Mouse (Mus musculus) kidney, embryonic 15.5 days (tissue): ENCODE data around the gene Trappc3. TPM values are rescaled to one million over a fixed set of nuclear protein-coding genes. Genes with fewer than 3 reads are reported as not detected.

Experiments used
- ATAC-seq: fragments of 200-750 bp; cut with Nextera tagmentation; replicated peaks from 2 replicates; pipeline ENCODE4 v1.8.0; 2017; ENCODE audit warnings: moderate TSS enrichment; ENCODE audit not compliant: low FRiP score
- H3K27ac ChIP-seq: fragments of 300-500 bp; sonication (generic); 2 replicates; pipeline ENCODE4 v1.5.1; 2015; ENCODE audit warnings: mild to moderate bottlenecking, inconsistent platforms
- H3K27me3 ChIP-seq: fragments of 300-500 bp; sonication (generic); 2 replicates; pipeline ENCODE4 v1.6.1; 2015; ENCODE audit warnings: inconsistent platforms
- H3K36me3 ChIP-seq: fragments of 300-500 bp; sonication (generic); 2 replicates; pipeline ENCODE4 v1.6.1; 2015; ENCODE audit warnings: inconsistent platforms
- H3K4me1 ChIP-seq: fragments of 300-500 bp; sonication (generic); 2 replicates; pipeline ENCODE4 v1.6.1; 2015; ENCODE audit warnings: inconsistent platforms
- H3K4me2 ChIP-seq: fragments of 300-500 bp; sonication (generic); 2 replicates; pipeline ENCODE4 v1.6.1; 2015; ENCODE audit warnings: moderate library complexity, mild to moderate bottlenecking, inconsistent platforms
- H3K4me3 ChIP-seq: fragments of 300-500 bp; sonication (generic); replicated peaks from 2 replicates; pipeline ENCODE4 v1.5.1; 2015; ENCODE audit warnings: mild to moderate bottlenecking, inconsistent platforms
- H3K9ac ChIP-seq: fragments of 300-500 bp; sonication (generic); 2 replicates; pipeline ENCODE4 v1.6.1; 2015; ENCODE audit warnings: mild to moderate bottlenecking, inconsistent platforms
- H3K9me3 ChIP-seq: fragments of 300-500 bp; sonication (generic); replicated peaks from 2 replicates; pipeline ENCODE4 v1.6.1; 2016; ENCODE audit warnings: inconsistent platforms
- WGBS: fragments of 180-500 bp; shearing (Covaris S2); methylation state at CpG from one replicate; pipeline ENCODE4 v1.1.7; 2015; ENCODE audit warnings: mixed read lengths; 5-methylcytosine and 5-hydroxymethylcytosine counted together
- polyA plus RNA-seq: library from polyadenylated mRNA; unstranded; fragments of >200 nt; fragmentation: Nextera tagmentation; extraction: Ambion mirVana; gene quantifications from 2 replicates; pipeline ENCODE4 v1.2.1, GENCODE M21; 2015

Gene Trappc3
- polyA plus RNA-seq, 1 experiment from 2014 or later = 106 TPM

GRCm38 (mm10) chr4:126236467-126237280 is 25.5 kb upstream of the Trappc3 start:
- 55% methylated on average over 62 of the region's 63 CpGs for WGBS
- H3K27ac ChIP-seq = no peak overlapping the region
- H3K9ac ChIP-seq = no peak overlapping the region
- peak overlapping the region; percentile 4; the same call in 1 of the 2 replicates for H3K4me3 ChIP-seq
- no peak; the same call in 1 of the 2 replicates for ATAC-seq
- H3K9me3 ChIP-seq = no peaks in the 10 kb centered on the region
- H3K4me1 ChIP-seq = peaks cover 17% of the 10 kb centered on the region
- peak overlapping the region; percentile 40 for H3K4me2 ChIP-seq
- peaks cover 100% of the 10 kb centered on the region for H3K36me3 ChIP-seq
- no peaks in the 10 kb centered on the region for H3K27me3 ChIP-seq

GRCm38 (mm10) chr4:126237721-126238242 is 24.3 kb upstream of the Trappc3 start:
- peaks cover 28% of the 10 kb centered on the region for H3K4me1 ChIP-seq
- peaks cover 98% of the 10 kb centered on the region for H3K36me3 ChIP-seq
- 83% methylated on average over 5 of the region's 5 CpGs for WGBS
- no peak overlapping the region for H3K9ac ChIP-seq
- no peaks in the 10 kb centered on the region for H3K9me3 ChIP-seq
- no peak overlapping the region for H3K4me3 ChIP-seq
- H3K4me2 ChIP-seq = no peak overlapping the region
- H3K27ac ChIP-seq = no peak overlapping the region
- H3K27me3 ChIP-seq = no peaks in the 10 kb centered on the region
- no peak for ATAC-seq

GRCm38 (mm10) chr4:126239862-126240475 is 22.2 kb upstream of the Trappc3 start:
- Histone ChIP-seq H3K27ac (no peak overlapping the region), H3K4me3 (no peak overlapping the region), H3K9me3 (no peaks in the 10 kb centered on the region), H3K27me3 (no peaks in the 10 kb centered on the region), H3K4me2 (no peak overlapping the region), H3K9ac (no peak overlapping the region; the same call in 1 of the 2 replicates), H3K36me3 (peaks cover 80% of the 10 kb centered on the region), H3K4me1 (peaks cover 30% of the 10 kb centered on the region)
- ATAC-seq = no peak
- 86% methylated on average over 13 of the region's 13 CpGs for WGBS

DNA sequence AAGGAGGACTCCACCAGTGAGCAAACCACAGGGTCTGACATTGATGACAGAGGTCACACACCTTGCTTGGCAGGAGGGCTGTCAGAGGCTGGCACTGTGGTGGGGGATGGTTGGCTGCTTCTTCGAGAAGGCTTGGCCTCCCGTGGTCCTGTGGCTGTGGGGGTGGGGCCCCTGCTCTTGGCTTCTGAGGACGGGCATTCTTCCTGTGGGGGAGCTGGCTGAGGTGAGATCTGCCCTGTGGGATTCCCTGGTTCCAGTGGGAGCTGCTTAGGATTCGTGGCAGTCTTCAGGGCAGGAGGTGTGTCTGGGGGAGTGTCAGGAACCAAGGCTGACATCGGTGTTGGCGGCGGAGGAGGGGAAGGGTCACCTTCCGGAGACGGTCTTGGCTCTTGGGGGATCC is 20.2 kb upstream of the Trappc3 start:
- WGBS = 22% methylated on average over 9 of the region's 9 CpGs
- H3K4me2 ChIP-seq = no peak overlapping the region
- peak; percentile 27; the same call in 1 of the 2 replicates for ATAC-seq
- no peak overlapping the region for H3K4me3 ChIP-seq
- H3K36me3 ChIP-seq = peaks cover 71% of the 10 kb centered on the region
- H3K9me3 ChIP-seq = no peaks in the 10 kb centered on the region
- no peak overlapping the region for H3K9ac ChIP-seq
- peaks cover 27% of the 10 kb centered on the region for H3K4me1 ChIP-seq
- H3K27ac ChIP-seq = no peak overlapping the region
- no peaks in the 10 kb centered on the region for H3K27me3 ChIP-seq

- 0 out of 2 replicates have a peak, but pooled peaks have one; percentile 4 for ATAC-seq
- Histone ChIP-seq H3K4me2 (no peak overlapping the region), H3K9me3 (no peaks in the 10 kb centered on the region), H3K4me1 (peaks cover 24% of the 10 kb centered on the region), H3K36me3 (peaks cover 69% of the 10 kb centered on the region), H3K4me3 (no peak overlapping the region), H3K9ac (no peak overlapping the region), H3K27me3 (no peaks in the 10 kb centered on the region), H3K27ac (no peak overlapping the region)
- WGBS = 82% methylated on average over 6 of the region's 6 CpGs
These were observed 19.6 kb upstream of the Trappc3 start for GRCm38 (mm10) chr4:126242510-126242909.

DNA sequence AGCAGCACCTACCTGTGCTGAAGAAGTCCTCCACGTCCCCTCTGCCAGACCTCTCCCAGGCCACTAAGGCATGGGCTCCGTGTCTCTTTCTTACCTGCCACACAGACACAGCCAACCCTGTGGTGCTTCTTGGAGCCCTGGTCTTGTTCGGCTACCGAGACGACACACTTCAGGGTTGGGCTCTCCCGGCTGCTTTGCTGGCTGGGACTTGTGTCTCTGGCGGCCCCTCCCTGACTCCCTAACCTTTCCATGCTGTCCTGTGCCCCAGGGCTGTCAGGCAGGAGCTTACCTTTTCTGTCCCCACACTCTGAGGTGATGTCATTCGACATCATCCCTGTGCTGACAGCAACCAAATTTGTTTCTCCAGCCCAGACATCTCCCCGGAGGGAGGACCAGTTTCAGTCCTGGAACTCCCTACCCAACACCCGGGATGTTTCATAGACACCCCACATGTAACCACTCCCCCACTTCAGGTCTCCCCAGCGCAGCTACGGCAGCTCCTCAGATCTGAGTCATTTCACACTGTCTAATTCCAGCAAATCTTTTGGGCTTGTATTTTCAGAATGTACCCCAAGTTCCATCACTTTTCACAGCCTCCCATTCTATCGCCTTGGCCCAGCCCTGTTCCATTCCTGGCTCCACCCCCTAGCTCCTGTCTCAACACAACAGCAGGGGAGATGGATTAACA is 15.8 kb upstream of the Trappc3 start:
- Histone ChIP-seq H3K36me3 (peaks cover 42% of the 10 kb centered on the region), H3K27ac (no peak overlapping the region), H3K4me1 (peaks cover 38% of the 10 kb centered on the region), H3K9me3 (no peaks in the 10 kb centered on the region), H3K27me3 (no peaks in the 10 kb centered on the region), H3K4me3 (no peak overlapping the region), H3K4me2 (no peak overlapping the region), H3K9ac (no peak overlapping the region)
- 78% methylated on average over 13 of the region's 13 CpGs for WGBS
- no peak for ATAC-seq

DNA sequence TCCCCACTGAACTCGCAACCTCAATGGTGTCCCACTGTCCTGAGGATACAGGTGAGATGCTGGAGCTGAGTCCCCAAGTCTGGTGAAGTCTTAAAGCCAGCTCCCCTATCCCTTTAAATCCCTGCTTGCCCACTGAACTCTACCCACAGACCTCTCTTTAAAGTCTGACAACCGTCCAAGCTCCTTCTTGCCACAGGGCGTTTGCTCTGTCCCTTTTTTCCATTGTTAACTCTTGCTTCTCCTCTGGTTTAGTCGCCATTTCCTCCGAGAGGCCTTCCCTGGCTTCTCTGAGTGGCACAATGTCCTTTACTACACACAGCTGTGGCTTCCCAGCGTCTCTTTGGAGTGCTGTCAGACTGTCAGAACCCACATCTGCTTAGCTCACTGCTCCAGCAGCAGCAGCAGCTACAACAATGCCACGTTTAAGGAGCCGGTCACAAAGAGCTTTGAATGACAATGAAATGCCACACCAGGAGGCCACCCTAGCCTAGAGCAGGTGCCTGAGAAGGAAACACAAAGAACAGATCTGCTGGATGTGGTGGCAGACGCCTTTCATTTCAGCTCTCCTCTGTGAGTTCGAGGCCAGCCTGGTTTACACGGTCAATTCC is 13.8 kb upstream of the Trappc3 start:
- Histone ChIP-seq H3K4me3 (no peak overlapping the region), H3K9ac (no peak overlapping the region), H3K27ac (0 out of 2 replicates have a peak overlapping the region, but pooled peaks have one; percentile 13), H3K4me2 (no peak overlapping the region), H3K4me1 (peaks cover 44% of the 10 kb centered on the region), H3K36me3 (peaks cover 34% of the 10 kb centered on the region), H3K27me3 (no peaks in the 10 kb centered on the region), H3K9me3 (no peaks in the 10 kb centered on the region)
- no peak for ATAC-seq
- 35% methylated on average over 11 of the region's 11 CpGs for WGBS

- 53% methylated on average over 4 of the region's 4 CpGs for WGBS
- Histone ChIP-seq H3K9me3 (no peaks in the 10 kb centered on the region), H3K4me2 (no peak overlapping the region), H3K27ac (0 out of 2 replicates have a peak overlapping the region, but pooled peaks have one; percentile 32), H3K4me3 (no peak overlapping the region), H3K27me3 (no peaks in the 10 kb centered on the region), H3K4me1 (peaks cover 64% of the 10 kb centered on the region), H3K36me3 (peaks cover 26% of the 10 kb centered on the region), H3K9ac (peak overlapping the region; percentile 29; the same call in 1 of the 2 replicates)
- no peak for ATAC-seq
These were observed 11.5 kb upstream of the Trappc3 start for GRCm38 (mm10) chr4:126250659-126251058.

DNA sequence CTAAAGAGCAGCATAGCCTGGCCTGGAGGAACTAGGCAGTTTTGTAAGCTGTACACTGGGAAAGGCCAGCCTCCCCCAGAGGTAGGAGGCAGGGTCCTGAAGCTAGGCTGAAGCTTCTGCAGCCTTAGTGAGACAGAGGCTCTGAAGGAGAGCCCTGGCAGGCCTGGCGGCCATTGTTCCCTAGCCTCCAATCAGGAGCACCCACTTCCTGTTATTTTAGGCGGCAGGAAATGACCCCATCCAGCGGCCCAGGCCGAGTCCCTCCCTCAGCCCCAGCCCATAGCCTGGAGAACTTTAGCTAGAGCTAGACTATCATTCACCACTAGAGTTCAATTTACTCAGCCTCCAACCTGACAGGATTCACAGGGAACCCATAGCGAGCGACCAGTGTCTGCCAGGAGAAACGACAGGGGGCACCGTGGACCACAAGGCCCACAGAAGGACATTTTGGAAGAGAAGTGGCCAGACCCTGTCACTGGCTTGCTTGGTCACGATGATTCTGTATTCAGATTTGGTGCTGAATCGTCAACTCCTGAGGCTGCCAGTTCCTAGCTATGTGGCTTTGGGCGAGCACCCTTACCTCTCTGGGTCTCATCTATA is 10.4 kb upstream of the Trappc3 start:
- Histone ChIP-seq H3K27ac (peak overlapping the region; percentile 68), H3K9ac (no peak overlapping the region; the same call in 1 of the 2 replicates), H3K4me2 (peak overlapping the region; percentile 31), H3K4me1 (peaks cover 65% of the 10 kb centered on the region), H3K27me3 (no peaks in the 10 kb centered on the region), H3K36me3 (peaks cover 18% of the 10 kb centered on the region), H3K4me3 (peak overlapping the region; percentile 4; the same call in 1 of the 2 replicates), H3K9me3 (no peaks in the 10 kb centered on the region)
- ATAC-seq = no peak
- WGBS = 55% methylated on average over 11 of the region's 11 CpGs

DNA sequence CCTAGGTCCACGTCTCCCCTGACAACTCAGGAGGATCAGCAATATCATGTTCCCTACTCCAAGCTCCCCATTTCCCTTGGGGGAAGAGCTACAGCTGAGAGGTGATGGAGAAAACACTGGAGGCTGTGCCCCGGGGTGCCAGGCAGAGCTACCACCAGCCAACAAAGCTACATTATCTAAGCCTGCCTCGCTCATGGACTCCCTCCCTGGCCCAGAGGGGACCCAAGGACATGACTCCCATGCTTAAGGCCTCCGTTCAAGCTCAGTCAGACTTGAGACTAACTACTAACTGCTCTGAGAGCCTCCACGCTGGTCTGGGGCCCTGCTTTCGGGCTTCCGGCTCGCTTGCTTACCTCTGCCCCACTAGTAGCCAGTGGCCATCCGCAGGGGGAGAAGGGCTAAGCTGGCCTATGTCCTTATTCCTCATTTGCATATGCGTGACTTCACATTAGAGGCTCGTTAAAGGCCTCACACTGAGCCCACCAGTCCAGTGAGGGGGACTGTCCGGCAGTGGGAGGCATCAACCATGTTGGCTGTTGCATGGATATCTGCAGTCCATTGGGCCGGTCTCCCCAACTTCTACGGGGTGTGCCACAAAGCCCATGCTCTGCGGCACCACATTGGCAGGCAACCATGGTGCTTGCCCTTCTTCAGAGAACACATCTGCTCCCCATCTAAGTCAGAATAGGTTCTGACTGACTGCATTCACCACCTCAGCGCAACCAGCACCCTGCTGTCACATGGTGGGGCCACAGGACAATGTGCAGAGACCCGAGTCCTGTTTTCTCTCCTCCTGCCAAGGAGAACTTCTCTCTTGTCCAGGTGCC is 9.5 kb upstream of the Trappc3 start:
- Histone ChIP-seq H3K36me3 (peaks cover 14% of the 10 kb centered on the region), H3K4me3 (no peak overlapping the region), H3K4me1 (peaks cover 74% of the 10 kb centered on the region), H3K4me2 (peak overlapping the region; percentile 31), H3K9me3 (no peaks in the 10 kb centered on the region), H3K27ac (peak overlapping the region; percentile 68), H3K9ac (no peak overlapping the region), H3K27me3 (no peaks in the 10 kb centered on the region)
- no peak for ATAC-seq
- WGBS = 75% methylated on average over 17 of the region's 17 CpGs
